ENCODE assay signal across 9 mouse cellular contexts in genomic region chr16:91995459-91996190, GRCm38 (mm10).
DNase-seq lines count a peak whose midpoint lies in the region; ATAC-seq lines count a peak whose summit lies in the region.
"Had no signal": no experiment of that assay in that cellular context is flagged by ENCODE, and none has a peak within 500 bp of the region (broad histone marks: within the 10 kb centered on the region; RNA-seq: fewer than 3 reads in every experiment).

No protein-coding gene starts in this region.

- peak overlapping the region; percentile 62 for H3K4me2 ChIP-seq in heart, embryonic 13.5 days
- H3K4me2 ChIP-seq: liver, embryonic 15.5 days had no signal

- no peaks in the 10 kb centered on the region for H3K9me3 ChIP-seq in heart, embryonic 13.5 days
- H3K9me3 ChIP-seq in midbrain, embryonic 10.5 days (replicated peaks): no peaks in the 10 kb centered on the region
- H3K9me3 ChIP-seq: liver, embryonic 15.5 days had no signal

- H3K4me3 ChIP-seq in heart, embryonic 13.5 days: peak overlapping the region; percentile 31
- H3K4me3 ChIP-seq in midbrain, embryonic 10.5 days: peak overlapping the region; percentile 24; the same call in 1 of the 2 replicates
- H3K4me3 ChIP-seq: liver, embryonic 15.5 days had no signal

- H3K4me1 ChIP-seq in heart, embryonic 13.5 days: peaks cover 15% of the 10 kb centered on the region
- H3K4me1 ChIP-seq in midbrain, embryonic 10.5 days: peaks cover 7% of the 10 kb centered on the region; the same call in 1 of the 2 replicates
- H3K4me1 ChIP-seq: liver, embryonic 15.5 days had no signal

- peak overlapping the region; percentile 38 for H3K27ac ChIP-seq in heart, embryonic 13.5 days (replicated peaks)
- peak overlapping the region; percentile 38; the same call in 1 of the 2 replicates for H3K27ac ChIP-seq in midbrain, embryonic 10.5 days (replicated peaks)
- H3K27ac ChIP-seq: liver, embryonic 15.5 days had no signal

- no peak overlapping the region; the same call in 1 of the 2 replicates for H3K9ac ChIP-seq in heart, embryonic 13.5 days
- H3K9ac ChIP-seq: liver, embryonic 15.5 days had no signal

- no peak for DNase-seq in heart, adult 8-10 months (ENCODE audit: low spot score)
- peak; percentile 35 for DNase-seq in cerebellum, adult 9-10 months
- peak; percentile 4 to 20 for DNase-seq in heart, postnatal 10 days
- peak; percentile 30 to 52 for DNase-seq in layer of hippocampus, adult 8-10 months (ENCODE audit: low spot score in 2 of 2)
- DNase-seq in midbrain, embryonic 10.5 days (ENCODE audit: low spot score): peak; percentile 27
- no peak for DNase-seq in ovary, adult 18-20 months (ENCODE audit: low spot score)
- no peak for DNase-seq in urinary bladder, postnatal 25 days (ENCODE audit: low spot score)

- H3K36me3 ChIP-seq in heart, embryonic 13.5 days: no peaks in the 10 kb centered on the region
- H3K36me3 ChIP-seq in midbrain, embryonic 10.5 days: no peaks in the 10 kb centered on the region
- H3K36me3 ChIP-seq: liver, embryonic 15.5 days had no signal

- 4% methylated on average over 13 of the region's 13 CpGs for WGBS in heart, embryonic 13.5 days
- WGBS in midbrain, embryonic 10.5 days: 28% methylated on average over 13 of the region's 13 CpGs

- no peaks in the 10 kb centered on the region for H3K27me3 ChIP-seq in heart, embryonic 13.5 days (replicated peaks)
- no peaks in the 10 kb centered on the region for H3K27me3 ChIP-seq in midbrain, embryonic 10.5 days (ENCODE audit: low read depth, poor library complexity, severe bottlenecking)
- H3K27me3 ChIP-seq: liver, embryonic 15.5 days had no signal

- ATAC-seq in heart, embryonic 13.5 days (ENCODE audit: extremely low read depth, insufficient number of reproducible peaks, low FRiP score, low TSS enrichment): peak; percentile 65; the same call in 1 of the 2 replicates

- intact Hi-C loops in heart, postnatal 10 days (cut with DNase I): no loop called here

Comparison
In these comparisons a context has a peak if more than half of its experiments do, and no peak if none do; other contexts are left out.
1. DNase-seq: peak in cerebellum, adult 9-10 months (single experiment), heart, postnatal 10 days (2 of 2), layer of hippocampus, adult 8-10 months (2 of 2) and midbrain, embryonic 10.5 days (single experiment); none in heart, adult 8-10 months (single experiment), ovary, adult 18-20 months (single experiment) and urinary bladder, postnatal 25 days (single experiment).